Mouse (Mus musculus) CH12.LX (cell line): ENCODE measurements around the gene Slc45a1.

Experiments
- CHD1 ChIP-seq: IDR thresholded peaks from 2 replicates; pipeline ENCODE4 v1.6.1; 2012; ENCODE audit warnings: low read depth, low read length, improper control_type of control experiment, inconsistent platforms
- CHD2 ChIP-seq: IDR thresholded peaks from 2 replicates; pipeline ENCODE4 v1.6.1; 2011; ENCODE audit warnings: low read length, improper control_type of control experiment
- CTCF ChIP-seq, 2 experiments: IDR thresholded peaks in 1 of 2; conservative IDR thresholded peaks in 1 of 2; 2 replicates each; pipeline ENCODE4 v1.5.1; 2011 to 2012; ENCODE audit warnings: low read depth in 2 of 2, low read length in 2 of 2, improper control_type of control experiment in 1 of 2, inconsistent platforms in 1 of 2, mild to moderate bottlenecking in 1 of 2, moderate library complexity in 1 of 2
- ELF1 ChIP-seq: IDR thresholded peaks from 2 replicates; pipeline ENCODE4 v1.6.1; 2014; ENCODE audit warnings: low read depth, mild to moderate bottlenecking, inconsistent platforms, low read length, improper control_type of control experiment
- EP300 ChIP-seq: IDR thresholded peaks from 2 replicates; pipeline ENCODE4 v1.6.1; 2011; ENCODE audit warnings: low read length, improper control_type of control experiment
- IRF4 ChIP-seq: IDR thresholded peaks from 2 replicates; pipeline ENCODE4 v1.6.1; 2014; ENCODE audit warnings: low read depth, mild to moderate bottlenecking, inconsistent platforms, low read length, improper control_type of control experiment
- MAZ ChIP-seq: IDR thresholded peaks from 2 replicates; pipeline ENCODE4 v1.6.1; 2012; ENCODE audit warnings: low read depth, mild to moderate bottlenecking, inconsistent platforms, low read length, improper control_type of control experiment, moderate library complexity
- MYC ChIP-seq: IDR thresholded peaks from 2 replicates; pipeline ENCODE4 v1.6.1; 2011; ENCODE audit warnings: low read depth, mild to moderate bottlenecking, improper control_type of control experiment, low read length
- POLR2A ChIP-seq: IDR thresholded peaks from 2 replicates; pipeline ENCODE4 v1.6.1; 2011; ENCODE audit warnings: low read depth, mild to moderate bottlenecking, improper control_type of control experiment, low read length
- RAD21 ChIP-seq: IDR thresholded peaks from 2 replicates; pipeline ENCODE4 v1.6.1; 2011; ENCODE audit warnings: low read depth, mild to moderate bottlenecking, low read length, improper control_type of control experiment, moderate library complexity
- RCOR1 ChIP-seq: conservative IDR thresholded peaks from 2 replicates; pipeline ENCODE4 v1.6.1; 2012; ENCODE audit warnings: low read depth, mild to moderate bottlenecking, inconsistent platforms, low read length, improper control_type of control experiment
- SIN3A ChIP-seq: IDR thresholded peaks from 2 replicates; pipeline ENCODE4 v1.6.1; 2012; ENCODE audit warnings: low read length, improper control_type of control experiment, inconsistent platforms
- SMC3 ChIP-seq: IDR thresholded peaks from 2 replicates; pipeline ENCODE4 v1.6.1; 2011; ENCODE audit warnings: low read depth, low read length, improper control_type of control experiment
- ZMIZ1 ChIP-seq: IDR thresholded peaks from 2 replicates; pipeline ENCODE4 v1.6.1; 2012; ENCODE audit warnings: low read depth, mild to moderate bottlenecking, inconsistent platforms, low read length, improper control_type of control experiment

- TF ChIP-seq CHD1: no peak
- no peak for TF ChIP-seq POLR2A
- TF ChIP-seq ZMIZ1: no peak
- no peak for TF ChIP-seq CTCF (conservative IDR thresholded peaks at IDR 0.05 in 1 of 2, IDR thresholded peaks at IDR 0.05 in 1 of 2; ENCODE audit: low read depth in 2 of 2, low read length in 2 of 2)
- no peak for TF ChIP-seq MAZ
- TF ChIP-seq SMC3: no peak
- no peak for TF ChIP-seq RCOR1
- no peak for TF ChIP-seq MYC
- TF ChIP-seq RAD21: no peak
- TF ChIP-seq EP300: no peak
- no peak for TF ChIP-seq IRF4
- TF ChIP-seq ELF1: no peak
- no peak for TF ChIP-seq CHD2
- TF ChIP-seq SIN3A: no peak
Measured at GRCm38 (mm10) chr4:150678789-150679188, 26.8 kb upstream of the Slc45a1 start.
